Mouse (Mus musculus) CH12.LX (cell line): Measurements from ENCODE around the gene Sema6d.

Experiments used
- CTCF ChIP-seq, 2 experiments: IDR thresholded peaks in 1 of 2; conservative IDR thresholded peaks in 1 of 2; 2 replicates each; pipeline ENCODE4 v1.5.1; 2011 to 2012; ENCODE audit warnings: low read depth in 2 of 2, low read length in 2 of 2, improper control_type of control experiment in 1 of 2, inconsistent platforms in 1 of 2, mild to moderate bottlenecking in 1 of 2, moderate library complexity in 1 of 2
- ELF1 ChIP-seq: IDR thresholded peaks from 2 replicates; pipeline ENCODE4 v1.6.1; 2014; ENCODE audit warnings: low read depth, mild to moderate bottlenecking, inconsistent platforms, low read length, improper control_type of control experiment
- EP300 ChIP-seq: IDR thresholded peaks from 2 replicates; pipeline ENCODE4 v1.6.1; 2011; ENCODE audit warnings: low read length, improper control_type of control experiment
- KAT2A ChIP-seq: IDR thresholded peaks from 2 replicates; pipeline ENCODE4 v1.6.1; 2012; ENCODE audit warnings: low read length, improper control_type of control experiment, inconsistent platforms; ENCODE audit not compliant: insufficient replicate concordance
- MEF2A ChIP-seq: IDR thresholded peaks from 2 replicates; pipeline ENCODE4 v1.6.1; 2014; ENCODE audit warnings: low read depth, mild to moderate bottlenecking, inconsistent platforms, low read length, improper control_type of control experiment, borderline replicate concordance
- NELFE ChIP-seq: IDR thresholded peaks from 2 replicates; pipeline ENCODE4 v1.6.1; 2011; ENCODE audit warnings: low read depth, low read length, improper control_type of control experiment
- PAX5 ChIP-seq: IDR thresholded peaks from 2 replicates; pipeline ENCODE4 v1.6.1; 2012; ENCODE audit warnings: low read length, inconsistent platforms, mixed read lengths
- POLR2A ChIP-seq: IDR thresholded peaks from 2 replicates; pipeline ENCODE4 v1.6.1; 2011; ENCODE audit warnings: low read depth, mild to moderate bottlenecking, improper control_type of control experiment, low read length
- POLR2AphosphoS2 ChIP-seq: IDR thresholded peaks from 2 replicates; pipeline ENCODE4 v1.6.1; 2011; ENCODE audit warnings: low read depth, low read length, improper control_type of control experiment
- USF1 ChIP-seq: IDR thresholded peaks from 2 replicates; pipeline ENCODE4 v1.6.1; 2014; ENCODE audit warnings: low read depth, mild to moderate bottlenecking, inconsistent platforms, low read length, improper control_type of control experiment
- ZMIZ1 ChIP-seq: IDR thresholded peaks from 2 replicates; pipeline ENCODE4 v1.6.1; 2012; ENCODE audit warnings: low read depth, mild to moderate bottlenecking, inconsistent platforms, low read length, improper control_type of control experiment

DNA sequence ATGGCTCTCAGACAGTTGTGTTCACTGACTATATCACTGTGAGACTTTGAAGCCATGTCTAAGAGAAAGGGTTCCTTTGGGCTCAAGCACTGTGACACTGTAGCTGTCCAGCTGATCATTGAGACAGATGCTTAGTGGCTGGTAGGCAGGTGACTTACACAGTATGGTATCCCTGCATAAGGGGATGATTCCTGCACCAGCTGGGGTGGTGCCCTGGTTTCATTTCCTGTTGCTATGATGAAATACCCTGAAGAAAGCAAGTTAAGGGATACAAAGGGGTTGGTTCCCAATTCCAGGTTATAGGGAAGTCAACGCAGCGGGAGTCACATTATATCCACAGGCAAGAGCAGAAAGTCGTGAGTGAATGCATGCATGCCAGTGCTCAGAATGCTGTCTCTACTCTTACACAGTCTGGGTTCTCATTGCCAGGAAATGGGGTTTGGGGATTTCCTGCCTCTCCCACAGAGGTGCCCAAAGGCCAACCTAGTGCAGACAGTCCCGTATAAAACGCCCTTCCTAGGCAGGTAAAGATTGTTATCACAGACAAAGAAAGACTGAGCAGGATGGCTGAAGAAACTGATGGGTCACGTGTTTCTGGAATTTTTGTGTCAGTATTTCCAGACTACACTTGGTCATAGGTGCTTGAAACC is 532.3 kb downstream of the Sema6d start:
- TF ChIP-seq CTCF (conservative IDR thresholded peaks at IDR 0.05 in 1 of 2, IDR thresholded peaks at IDR 0.05 in 1 of 2; ENCODE audit: low read depth in 2 of 2, low read length in 2 of 2): no peak
- TF ChIP-seq USF1: no peak
- TF ChIP-seq PAX5: no peak
- no peak for TF ChIP-seq POLR2A
- no peak for TF ChIP-seq POLR2AphosphoS2
- no peak for TF ChIP-seq KAT2A
- no peak for TF ChIP-seq ELF1
- TF ChIP-seq MEF2A: no peak
- TF ChIP-seq EP300: no peak
- TF ChIP-seq NELFE: no peak
- no peak for TF ChIP-seq ZMIZ1
